Mouse (Mus musculus) liver, adult 2 months (tissue): Measurements from ENCODE around the gene Ubl5. TPM values are rescaled to one million over a fixed set of nuclear protein-coding genes. Genes with fewer than 3 reads are reported as not detected.

Source experiments
- DNase-seq: peaks from one replicate; pipeline ENCODE4 v3.0.0-alpha.2; 2011; ENCODE audit warnings: low read depth, low spot score; ENCODE audit errors: extremely low read depth
- H3K27ac ChIP-seq: fragments of 200-500 bp; replicated peaks from 2 replicates; pipeline ENCODE4 v1.5.1; 2012; ENCODE audit warnings: low read depth, mild to moderate bottlenecking, control low read depth, inconsistent platforms, low read length; ENCODE audit not compliant: insufficient read depth
- H3K27me3 ChIP-seq: fragments of 200-500 bp; 2 replicates; pipeline ENCODE4 v1.6.1; 2012; ENCODE audit warnings: mild to moderate bottlenecking, moderate library complexity, low read length, inconsistent platforms; ENCODE audit not compliant: control insufficient read depth, insufficient read depth
- H3K36me3 ChIP-seq: fragments of 200-500 bp; 2 replicates; pipeline ENCODE4 v1.6.1; 2012; ENCODE audit warnings: low read length, inconsistent platforms; ENCODE audit not compliant: control insufficient read depth, insufficient read depth
- H3K4me1 ChIP-seq: fragments of 200-500 bp; 2 replicates; pipeline ENCODE4 v1.6.1; 2011; ENCODE audit warnings: low read length; ENCODE audit not compliant: control insufficient read depth, insufficient read depth
- H3K4me3 ChIP-seq: fragments of 200-500 bp; 2 replicates; pipeline ENCODE4 v1.5.1; 2011; ENCODE audit warnings: low read depth, mild to moderate bottlenecking, control low read depth, low read length, moderate library complexity; ENCODE audit not compliant: insufficient read depth
- H3K79me2 ChIP-seq: fragments of 200-500 bp; 2 replicates; pipeline ENCODE4 v1.6.1; 2012; ENCODE audit warnings: inconsistent platforms, mild to moderate bottlenecking, low read length, moderate library complexity; ENCODE audit not compliant: control insufficient read depth, insufficient read depth
- H3K9ac ChIP-seq: fragments of 200-500 bp; 2 replicates; pipeline ENCODE4 v1.6.1; 2012; ENCODE audit warnings: low read depth, mild to moderate bottlenecking, control low read depth, inconsistent platforms, low read length
- CTCF ChIP-seq: fragments of 200-500 bp; IDR thresholded peaks from 2 replicates; pipeline ENCODE4 v1.5.1; 2011; ENCODE audit warnings: low read depth, low read length, control low read depth
- POLR2A ChIP-seq: fragments of 200-500 bp; IDR thresholded peaks from 2 replicates; pipeline ENCODE4 v1.6.1; 2011; ENCODE audit warnings: low read length, control low read depth; ENCODE audit not compliant: insufficient read depth; ENCODE audit errors: extremely low read depth
- WGBS: fragments of 180-500 bp; shearing (Covaris S2); methylation state at CpG from one replicate; pipeline ENCODE4 v1.1.7; 2018; 5-methylcytosine and 5-hydroxymethylcytosine counted together
- polyA plus RNA-seq: library from polyadenylated mRNA; depleted of rRNA; stranded (reverse); fragments of >200 nt; gene quantifications from 2 replicates; pipeline ENCODE4 v1.2.3, GENCODE M21; 2012
- total RNA-seq: library from RNA; depleted of rRNA; stranded (reverse); fragments of >200 nt; gene quantifications from 2 replicates; pipeline ENCODE4 v1.2.3, GENCODE M21; 2014

The Ubl5 gene
- total and polyA plus RNA-seq, 2 experiments, result 72.7 to 261 TPM

GRCm38 (mm10) chr9:20668065-20668464 is 25.4 kb downstream of the Ubl5 start:
- Histone ChIP-seq H3K27me3 (no peaks in the 10 kb centered on the region), H3K79me2 (no peaks in the 10 kb centered on the region), H3K27ac (no peak overlapping the region), H3K36me3 (no peaks in the 10 kb centered on the region), H3K4me1 (no peaks in the 10 kb centered on the region), H3K4me3 (no peak overlapping the region), H3K9ac (no peak overlapping the region)
- no peak for DNase-seq
- TF ChIP-seq CTCF (no peak), POLR2A (no peak)
- 93% methylated on average over 22 of the region's 22 CpGs for WGBS

DNA sequence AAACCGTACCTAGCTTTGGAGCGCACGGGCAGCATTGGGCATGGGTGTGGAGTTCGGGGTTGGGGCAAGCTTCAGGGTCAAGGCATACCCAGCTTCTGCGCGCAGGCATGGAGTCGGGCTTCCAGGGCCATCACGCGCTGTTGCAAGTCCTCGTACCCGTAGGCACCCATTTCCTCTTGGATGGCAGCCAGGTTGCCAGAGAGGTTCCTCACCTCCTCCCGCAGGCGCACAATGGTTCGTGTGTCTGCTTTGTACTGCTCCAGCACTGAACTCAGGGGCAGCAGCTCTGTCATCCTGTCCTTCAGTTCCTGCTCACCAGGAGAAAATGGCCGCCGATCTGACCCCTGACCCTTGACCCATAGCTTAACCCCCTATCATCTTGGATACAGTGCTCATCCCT is 29.4 kb downstream of the Ubl5 start:
- DNase-seq, result no peak

GRCm38 (mm10) chr9:20677892-20678291 is 35.2 kb downstream of the Ubl5 start:
- no peak overlapping the region for H3K9ac ChIP-seq
- H3K4me1 ChIP-seq, result no peaks in the 10 kb centered on the region
- no peak overlapping the region for H3K27ac ChIP-seq
- TF ChIP-seq POLR2A (no peak), CTCF (no peak)
- no peaks in the 10 kb centered on the region for H3K79me2 ChIP-seq
- no peak for DNase-seq
- WGBS, result 92% methylated on average over 12 of the region's 12 CpGs
- no peak overlapping the region for H3K4me3 ChIP-seq
- no peaks in the 10 kb centered on the region for H3K36me3 ChIP-seq
- H3K27me3 ChIP-seq, result no peaks in the 10 kb centered on the region

More for the DNA sequence above, 29.4 kb downstream of the Ubl5 start:
- H3K27ac ChIP-seq, result no peak overlapping the region
- no peaks in the 10 kb centered on the region for H3K4me1 ChIP-seq
- H3K9ac ChIP-seq, result no peak overlapping the region
- no peak overlapping the region for H3K4me3 ChIP-seq
- 80% methylated on average over 16 of the region's 16 CpGs for WGBS
- H3K79me2 ChIP-seq, result no peaks in the 10 kb centered on the region
- no peaks in the 10 kb centered on the region for H3K27me3 ChIP-seq
- TF ChIP-seq POLR2A (no peak), CTCF (no peak)
- H3K36me3 ChIP-seq, result no peaks in the 10 kb centered on the region

DNA sequence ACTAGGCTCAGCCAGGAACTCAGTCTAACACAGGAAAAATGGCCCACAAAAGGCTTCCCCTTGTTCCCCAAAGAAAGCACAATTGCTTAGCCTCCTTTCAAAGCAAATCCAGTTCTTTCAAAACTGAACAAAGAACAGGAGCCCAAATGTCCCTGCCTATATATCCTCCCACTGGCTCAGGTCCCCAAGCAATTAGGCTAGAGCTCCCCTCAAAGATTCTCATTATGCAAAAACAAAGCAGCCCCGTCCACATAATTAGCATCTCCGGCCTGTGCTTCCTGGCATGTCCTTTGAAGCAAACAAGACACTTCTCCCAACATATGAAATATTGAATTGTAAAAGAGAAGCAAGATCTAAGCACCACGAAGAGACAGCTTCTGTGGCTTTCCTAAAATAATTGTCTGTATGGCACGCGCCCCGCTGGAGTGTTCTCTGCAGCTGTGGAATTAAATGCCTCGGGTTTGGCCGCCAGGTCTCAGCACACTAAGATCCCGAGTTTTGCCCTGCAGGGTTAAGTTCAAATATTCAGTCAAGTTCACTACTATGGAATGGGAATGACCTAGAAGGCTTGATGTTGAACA is 37.8 kb downstream of the Ubl5 start:
- DNase-seq, result no peak
- H3K4me1 ChIP-seq, result no peaks in the 10 kb centered on the region
- 89% methylated on average over 9 of the region's 9 CpGs for WGBS
- no peak overlapping the region for H3K9ac ChIP-seq
- H3K27me3 ChIP-seq, result no peaks in the 10 kb centered on the region
- no peaks in the 10 kb centered on the region for H3K36me3 ChIP-seq
- no peak overlapping the region for H3K4me3 ChIP-seq
- TF ChIP-seq POLR2A, result no peak
- no peak for TF ChIP-seq CTCF
- no peaks in the 10 kb centered on the region for H3K79me2 ChIP-seq
- no peak overlapping the region for H3K27ac ChIP-seq

DNA sequence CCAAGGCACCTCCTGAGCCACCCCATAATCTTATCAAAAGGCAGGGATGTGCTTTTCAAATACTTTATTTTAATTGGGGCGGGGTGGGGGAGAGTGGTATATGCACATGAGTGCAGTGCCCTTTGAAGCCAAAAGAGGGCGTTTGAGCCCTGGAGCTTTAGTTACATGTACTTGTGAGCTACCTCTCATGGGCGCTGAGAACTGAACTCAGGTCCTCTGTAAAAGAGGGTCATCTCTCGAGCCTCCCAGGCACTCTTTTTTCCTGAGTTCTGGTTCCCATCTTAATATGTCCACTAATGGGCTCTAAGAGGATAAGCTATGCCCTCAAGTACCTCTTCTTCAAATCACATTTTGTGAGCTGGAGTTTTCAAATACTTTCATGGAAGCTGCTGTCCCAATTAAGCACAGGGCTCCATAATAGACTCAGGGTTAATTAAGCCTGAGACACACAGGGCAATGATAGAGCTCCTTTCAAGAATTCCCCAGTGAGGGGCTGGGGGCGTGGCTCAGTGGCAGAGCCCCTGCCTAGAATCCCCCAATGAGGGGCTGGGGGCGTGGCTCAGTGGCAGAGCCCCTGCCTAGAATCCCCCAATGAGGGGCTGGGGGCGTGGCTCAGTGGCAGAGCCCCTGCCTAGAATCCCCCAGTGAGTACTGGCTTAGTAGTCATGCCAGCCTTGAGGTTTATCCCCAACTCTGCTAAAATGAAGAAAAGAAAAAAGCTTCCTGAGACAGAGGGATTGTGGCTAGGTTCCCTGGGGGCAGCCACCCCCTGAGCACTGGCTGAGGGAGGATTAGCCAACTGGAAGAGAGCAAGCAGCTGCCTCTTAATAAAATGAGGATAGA is 39.1 kb downstream of the Ubl5 start:
- Histone ChIP-seq H3K36me3 (no peaks in the 10 kb centered on the region), H3K27me3 (no peaks in the 10 kb centered on the region), H3K79me2 (no peaks in the 10 kb centered on the region), H3K4me1 (no peaks in the 10 kb centered on the region), H3K9ac (no peak overlapping the region), H3K27ac (no peak overlapping the region), H3K4me3 (no peak overlapping the region)
- TF ChIP-seq POLR2A, result no peak
- TF ChIP-seq CTCF, result no peak
- WGBS, result 52% methylated on average over 7 of the region's 7 CpGs
- no peak for DNase-seq

DNA sequence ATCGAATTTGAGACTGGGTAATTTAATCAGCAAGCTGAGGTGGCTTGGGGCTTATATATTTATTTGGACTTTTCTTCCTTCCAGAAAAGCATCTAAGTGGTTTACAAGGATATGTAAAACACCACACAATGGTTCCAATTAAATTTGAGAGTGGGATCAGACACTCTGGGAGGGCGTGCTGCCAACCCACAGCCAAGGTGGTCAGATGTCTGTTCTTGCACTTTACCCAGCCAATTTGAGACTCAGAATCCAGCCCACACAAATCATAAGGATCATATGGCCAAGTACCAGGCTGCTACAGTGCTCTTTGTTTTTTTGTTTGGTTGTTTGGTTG is 39.7 kb downstream of the Ubl5 start:
- Histone ChIP-seq H3K4me3 (no peak overlapping the region), H3K36me3 (no peaks in the 10 kb centered on the region), H3K9ac (no peak overlapping the region), H3K27me3 (no peaks in the 10 kb centered on the region), H3K27ac (no peak overlapping the region), H3K4me1 (no peaks in the 10 kb centered on the region), H3K79me2 (no peaks in the 10 kb centered on the region)
- TF ChIP-seq CTCF, result no peak
- WGBS, result 75% methylated on average over 2 of the region's 2 CpGs
- DNase-seq, result no peak
